Mouse (Mus musculus) thymus, adult 18-20 months (tissue): Measurements from ENCODE around the gene Vav3.

Source experiments
- DNase-seq, 2 experiments: peaks; one replicate each; pipeline ENCODE4 v3.0.0; 2022; ENCODE audit warnings: mixed read lengths in 2 of 2

Vav3 gene

DNA sequence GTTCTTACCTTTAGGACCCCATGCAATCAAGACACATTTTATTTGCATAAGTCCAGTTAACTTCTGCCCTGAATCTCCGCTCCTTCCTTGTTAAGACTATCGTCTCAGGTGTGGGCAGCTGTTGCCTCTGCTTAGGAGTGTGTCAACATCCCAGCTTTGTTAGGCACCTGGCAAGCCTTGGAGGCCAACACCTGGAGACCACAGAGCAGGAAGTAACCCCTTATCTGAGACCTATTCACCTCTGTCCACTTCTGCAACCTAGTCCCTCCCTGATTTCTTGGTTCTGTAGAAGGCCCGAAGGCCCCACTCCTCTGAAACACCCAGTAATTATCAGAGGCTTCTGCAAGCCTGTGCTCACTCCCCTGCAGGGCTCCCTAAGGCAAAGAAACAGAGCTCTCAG, 255.6 kb downstream of the Vav3 start:
- DNase-seq, result no peak

DNA sequence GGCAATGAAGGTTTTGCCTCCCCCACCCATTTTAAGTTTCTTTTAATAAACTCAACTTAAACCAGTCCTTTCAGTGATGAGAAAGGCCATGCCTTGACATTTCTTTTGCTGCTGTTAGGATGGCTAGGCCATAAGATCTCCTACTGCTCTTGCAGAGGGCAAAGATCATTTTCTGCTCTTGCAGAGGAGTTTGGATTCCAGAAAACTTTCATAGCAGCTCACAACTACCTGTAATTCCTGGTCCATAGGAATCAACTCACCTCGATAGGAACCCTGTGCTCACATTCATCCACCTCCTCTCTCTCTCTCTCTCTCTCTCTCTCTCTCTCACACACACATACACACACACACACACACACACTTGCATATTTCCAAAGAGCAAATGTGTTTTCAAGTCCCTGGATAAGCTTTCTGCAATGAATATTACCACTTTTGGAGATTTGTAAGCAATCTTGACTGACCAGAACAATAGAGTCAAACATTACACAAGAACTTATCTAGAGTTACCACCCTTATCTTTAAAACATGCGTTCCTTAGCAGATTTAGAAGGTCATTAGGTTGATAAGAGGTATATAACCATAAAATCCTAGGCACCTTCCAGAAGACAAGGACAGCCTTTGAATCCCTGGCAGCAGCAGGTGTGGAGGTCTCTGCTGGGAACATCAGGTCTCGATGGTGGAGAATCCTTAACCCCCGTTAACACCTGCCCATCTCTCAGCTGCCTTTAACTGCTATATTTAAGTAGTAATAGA, 260.4 kb downstream of the Vav3 start:
- no peak for DNase-seq

DNA sequence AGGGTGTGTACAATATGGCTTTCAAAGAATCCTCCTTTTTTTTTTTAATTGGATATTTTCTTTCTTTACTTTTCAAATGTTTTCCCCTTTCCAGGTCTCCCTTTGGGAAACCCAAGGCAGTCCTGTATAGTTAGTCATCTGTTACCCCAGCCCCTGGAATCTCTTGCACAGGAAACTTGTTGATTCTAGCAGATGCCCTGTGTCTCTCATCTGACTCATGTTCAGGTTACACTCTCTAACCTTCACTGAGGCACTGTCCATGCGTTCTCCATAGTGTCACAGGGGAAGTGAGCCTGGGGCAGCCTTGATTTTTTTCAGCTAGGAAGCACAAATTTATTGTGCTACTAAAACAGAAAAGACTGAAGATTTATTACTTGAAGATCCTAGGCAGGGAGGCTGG, 262.3 kb downstream of the Vav3 start:
- DNase-seq, result no peak

DNA sequence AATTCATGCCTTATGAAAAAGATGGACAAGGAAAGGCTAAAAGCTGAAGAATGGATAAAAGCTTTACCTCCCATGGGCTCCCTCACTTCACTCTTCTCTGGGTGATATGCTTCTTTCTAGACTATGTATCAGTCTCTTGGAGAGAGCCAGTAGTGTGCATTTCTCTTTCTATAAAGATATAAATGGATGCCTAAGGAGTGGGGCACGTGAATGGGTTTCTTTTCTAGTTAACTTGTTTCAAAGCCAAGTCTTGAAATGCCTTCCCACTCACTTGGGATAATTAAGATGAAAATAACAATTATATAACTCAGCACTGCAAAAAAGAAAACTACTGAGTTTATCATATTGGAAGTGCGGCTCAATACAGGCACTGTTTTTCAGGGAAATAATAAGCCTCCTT, 265.7 kb downstream of the Vav3 start:
- no peak for DNase-seq

DNA sequence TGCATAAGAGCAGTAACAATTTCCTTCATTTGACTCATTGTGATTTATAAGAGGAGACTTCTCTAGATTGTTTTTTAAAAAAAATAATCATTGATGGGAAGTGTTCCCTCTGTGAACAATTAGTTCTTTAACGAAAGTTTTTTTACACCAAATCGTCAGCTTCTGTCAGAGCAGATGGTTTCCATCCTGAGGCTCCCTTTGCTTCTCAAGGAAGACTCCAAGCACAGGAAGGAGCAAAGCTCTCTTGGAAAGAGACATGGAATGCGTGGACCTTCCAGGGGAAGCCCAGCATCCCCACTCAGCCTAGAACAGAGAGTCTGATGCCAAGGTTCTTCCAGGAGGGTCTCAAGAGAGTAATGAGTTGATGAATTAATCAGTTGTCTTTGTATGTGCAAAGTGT, 281.3 kb downstream of the Vav3 start:
- no peak for DNase-seq

DNA sequence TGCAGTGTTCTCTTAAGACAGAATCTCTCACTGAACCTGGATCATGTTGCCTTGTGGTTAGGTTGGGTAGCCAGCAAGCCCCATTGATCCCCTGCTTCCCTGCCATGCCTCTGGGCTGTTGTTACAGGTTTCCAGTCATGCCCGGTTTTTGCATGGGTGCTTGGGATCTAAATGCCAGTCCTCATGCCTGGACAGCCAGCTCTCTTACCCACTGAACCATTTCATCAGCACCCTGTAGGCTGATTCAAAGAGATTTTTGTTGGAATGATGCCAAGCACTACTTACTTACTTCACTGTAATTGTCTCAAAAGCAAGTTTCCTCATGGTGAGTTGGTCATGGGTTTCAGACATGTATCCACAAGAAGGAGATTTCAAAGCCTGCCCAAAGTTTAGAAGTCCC, 281.9 kb downstream of the Vav3 start:
- DNase-seq, result no peak

DNA sequence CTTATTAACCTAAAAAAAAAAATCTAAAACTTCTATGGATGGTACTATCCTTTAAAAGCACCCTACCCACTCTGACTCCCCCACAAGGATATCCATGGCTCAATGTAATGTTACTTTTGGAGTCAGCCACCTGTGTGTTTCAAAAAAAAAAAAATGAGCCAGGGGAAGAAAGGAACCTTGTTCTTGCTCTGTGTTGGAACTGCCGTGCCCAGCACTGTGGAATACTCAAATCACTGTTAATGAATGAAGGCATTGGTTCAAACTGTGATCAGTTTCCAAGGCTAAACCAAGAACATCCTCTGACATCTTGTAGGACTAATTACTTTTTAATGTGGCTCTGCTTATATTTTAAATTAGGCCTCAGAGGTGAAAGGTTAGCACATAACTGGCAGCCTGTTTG, 282.4 kb downstream of the Vav3 start:
- no peak for DNase-seq

DNA sequence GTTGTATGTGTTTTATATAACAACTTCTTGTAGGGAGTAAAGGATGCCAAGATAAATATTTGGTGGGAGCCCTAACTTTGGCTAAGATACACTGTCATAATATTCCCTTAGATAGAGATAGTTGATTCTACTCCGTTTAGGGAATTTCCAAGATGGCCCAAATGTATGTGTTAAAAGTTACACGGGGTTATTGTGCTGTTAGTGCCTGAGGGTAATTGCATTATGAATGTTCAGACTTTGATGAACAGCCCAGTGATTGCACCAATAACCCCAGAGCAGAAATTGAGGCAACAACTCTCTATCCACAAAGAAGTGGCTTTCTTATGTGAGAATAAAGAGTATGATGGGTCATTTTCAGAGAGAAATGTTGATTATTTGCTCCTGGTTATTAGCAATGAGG, 283.3 kb downstream of the Vav3 start:
- DNase-seq, result no peak

DNA sequence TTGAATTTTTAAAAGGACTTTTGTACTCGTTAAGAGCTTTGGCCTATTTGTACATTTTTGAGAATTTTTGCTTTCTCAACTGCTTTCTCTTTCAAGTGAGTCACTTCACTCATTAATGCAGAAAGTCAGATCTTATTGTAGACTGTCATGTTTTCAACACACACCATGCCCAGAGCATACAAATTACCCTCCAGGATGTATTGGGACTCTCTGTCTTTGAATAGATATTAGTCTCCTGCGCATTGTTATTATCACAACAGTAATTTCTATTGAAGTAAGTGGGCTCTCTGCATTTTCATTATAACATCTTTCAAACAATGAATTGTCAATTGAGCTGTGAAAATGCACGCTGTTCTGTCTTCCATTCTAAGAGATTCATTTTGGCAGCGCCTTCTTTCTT, 295.6 kb downstream of the Vav3 start:
- no peak for DNase-seq

DNA sequence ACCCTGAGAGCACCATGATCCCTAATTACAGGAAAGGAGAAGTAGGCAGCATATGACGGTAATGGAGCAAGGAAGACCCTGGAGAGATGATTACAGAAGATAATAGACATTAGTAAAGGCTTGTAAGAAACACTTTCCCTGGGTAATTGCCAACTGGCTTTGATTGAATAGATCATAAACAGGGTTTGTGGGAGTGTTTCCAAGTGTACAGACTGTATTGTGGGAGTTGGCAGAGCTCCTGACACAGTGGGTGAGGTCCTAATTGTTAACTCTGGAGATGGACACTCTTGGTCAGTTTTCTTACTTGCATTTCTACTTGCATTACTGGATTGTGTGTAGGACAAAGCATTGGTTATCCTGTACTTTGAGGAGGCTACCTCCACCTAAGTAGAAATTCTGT, 298.9 kb downstream of the Vav3 start:
- no peak for DNase-seq

DNA sequence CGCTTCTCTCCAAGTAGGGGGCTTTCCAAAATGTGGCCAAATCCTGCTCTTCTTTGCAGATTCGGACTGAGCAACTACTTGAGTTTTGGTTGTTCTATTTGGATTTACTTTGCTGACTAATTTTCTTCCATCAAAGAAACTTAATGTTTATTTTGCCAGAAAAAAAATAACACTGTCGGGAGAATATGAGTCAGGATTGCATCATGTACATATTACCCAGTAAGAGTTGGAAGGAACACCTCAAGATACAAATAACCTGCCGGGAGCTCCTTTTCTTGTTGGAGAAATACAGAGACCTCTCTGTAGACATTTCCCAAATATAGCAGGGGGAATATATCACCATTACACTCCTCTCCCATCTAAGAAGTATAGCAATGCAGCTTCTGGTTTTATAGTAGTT, 300.3 kb downstream of the Vav3 start:
- no peak for DNase-seq

DNA sequence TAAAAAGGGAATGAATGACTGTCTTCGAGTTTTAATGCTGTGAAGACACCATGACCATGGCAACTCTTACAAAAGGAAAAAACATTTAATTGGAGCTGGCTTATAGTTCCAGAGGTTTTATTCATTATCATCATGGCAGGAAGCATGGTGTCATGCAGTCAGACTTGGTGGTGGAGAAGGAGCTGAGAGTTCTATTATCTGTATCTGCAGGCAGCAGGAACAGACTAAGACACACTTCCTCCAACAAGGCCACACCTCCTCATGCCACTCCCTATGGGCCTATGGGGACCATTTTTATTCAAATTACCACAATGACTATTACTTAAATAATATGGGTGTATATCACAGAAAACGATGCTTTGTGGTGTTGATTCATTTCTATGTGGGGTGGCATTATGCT, 307.8 kb downstream of the Vav3 start:
- DNase-seq, result no peak

DNA sequence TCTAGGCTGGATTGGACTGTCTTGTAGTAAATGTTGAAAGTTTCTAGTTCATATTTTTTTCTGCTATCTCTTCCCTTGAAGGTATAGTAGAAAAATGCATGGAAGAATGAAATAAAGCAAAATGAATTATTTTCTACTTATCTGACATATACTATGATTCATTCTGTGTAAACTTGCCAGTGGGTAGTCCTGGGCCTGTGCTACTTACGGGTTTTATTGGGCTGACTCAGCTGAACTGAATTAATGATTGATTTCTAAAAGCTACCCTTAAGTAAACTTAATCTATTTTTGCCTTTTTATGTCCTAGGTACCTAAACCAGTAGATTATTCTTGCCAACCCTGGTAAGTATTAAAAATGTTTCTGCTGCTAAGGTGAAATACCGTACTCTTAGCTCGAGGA, 311.0 kb downstream of the Vav3 start:
- no peak for DNase-seq

DNA sequence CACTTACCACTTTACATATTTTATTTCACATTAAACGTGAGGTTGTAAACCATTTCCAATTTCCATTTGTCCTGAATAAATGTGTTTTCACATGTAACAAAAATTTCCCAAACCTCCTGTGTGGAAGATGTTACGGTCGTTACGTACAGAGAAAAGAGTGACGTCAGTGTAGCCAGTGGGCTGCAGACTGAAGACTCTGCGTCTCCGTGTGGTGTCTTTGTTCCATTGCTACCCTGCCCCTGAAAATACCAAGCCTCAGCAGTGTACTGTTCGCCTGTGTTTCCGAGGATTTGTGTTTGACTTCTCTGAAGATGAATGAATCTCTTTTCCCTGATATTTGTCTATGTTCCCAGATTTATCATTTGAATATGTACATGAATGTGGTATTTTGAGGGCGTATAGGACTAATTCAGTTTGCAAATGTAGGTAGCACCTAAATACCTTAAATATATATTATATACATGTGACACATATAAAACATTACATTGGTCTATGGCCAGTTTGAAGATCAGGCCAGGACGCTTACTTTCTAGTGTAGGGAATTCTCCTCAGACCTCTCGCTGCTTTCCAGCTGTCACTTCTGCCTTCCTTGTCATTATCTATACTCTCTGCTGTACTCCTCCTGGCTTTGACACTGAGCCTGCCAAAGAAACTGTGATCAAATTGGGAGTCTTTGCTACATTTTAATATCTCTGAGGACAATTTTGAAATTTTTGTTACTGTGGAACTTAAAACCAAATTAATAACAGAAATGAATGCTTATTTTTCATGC, 312.6 kb downstream of the Vav3 start:
- no peak for DNase-seq

DNA sequence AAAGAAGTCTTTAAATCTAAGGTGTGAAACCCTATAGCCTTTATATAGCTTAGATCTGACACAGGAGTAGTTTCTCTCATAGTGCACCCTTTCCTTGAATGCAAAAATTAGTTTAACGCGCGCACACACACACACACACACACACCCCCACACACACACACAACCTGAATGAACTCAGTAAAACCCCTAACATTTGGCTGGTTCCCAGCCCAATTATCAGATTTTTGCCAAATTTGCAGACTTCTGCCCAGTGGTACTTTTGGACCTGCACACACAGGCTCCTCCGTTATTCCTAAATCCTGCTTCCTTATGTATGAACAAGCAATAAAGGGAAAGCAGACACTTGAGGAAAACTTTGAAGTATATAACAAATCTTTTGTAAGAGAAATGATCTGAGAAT, 313.9 kb downstream of the Vav3 start:
- no peak for DNase-seq

DNA sequence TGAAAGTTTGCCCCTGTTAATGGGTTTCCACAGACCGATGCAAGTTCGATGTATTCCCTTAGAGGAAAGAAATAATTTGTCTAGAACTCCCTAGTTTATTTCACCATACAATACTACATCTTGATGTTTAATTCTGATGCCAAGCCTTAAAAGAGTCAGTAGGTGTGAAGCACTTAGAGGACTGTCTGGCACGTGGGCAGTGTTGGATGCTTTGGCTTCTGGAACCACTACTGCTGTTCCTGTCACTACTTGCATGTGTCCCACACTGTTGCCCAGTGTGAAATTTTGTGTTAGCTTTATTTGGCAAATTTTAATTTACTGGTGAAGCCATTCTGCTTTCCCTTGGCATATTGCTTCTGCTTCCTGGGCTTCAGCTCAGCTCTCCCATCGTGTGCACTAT, 331.3 kb downstream of the Vav3 start:
- no peak for DNase-seq

DNA sequence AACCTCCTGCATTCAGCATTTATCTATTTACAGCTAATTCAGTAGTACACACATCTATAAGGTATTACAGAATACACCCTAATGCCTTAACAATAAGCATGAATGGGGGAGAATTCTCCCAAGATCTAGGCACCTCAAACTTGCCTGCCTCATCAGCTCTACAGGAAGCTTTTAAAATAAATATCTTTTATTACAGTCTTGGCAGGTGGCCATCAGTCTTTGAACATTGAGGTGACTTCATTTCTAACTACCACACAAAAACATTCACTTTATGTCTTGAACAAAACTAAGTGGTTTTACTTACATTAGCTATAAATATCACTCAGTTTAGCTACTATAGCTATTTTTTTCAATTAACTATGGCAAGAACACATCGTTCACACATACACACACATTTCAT, 332.5 kb downstream of the Vav3 start:
- no peak for DNase-seq

DNA sequence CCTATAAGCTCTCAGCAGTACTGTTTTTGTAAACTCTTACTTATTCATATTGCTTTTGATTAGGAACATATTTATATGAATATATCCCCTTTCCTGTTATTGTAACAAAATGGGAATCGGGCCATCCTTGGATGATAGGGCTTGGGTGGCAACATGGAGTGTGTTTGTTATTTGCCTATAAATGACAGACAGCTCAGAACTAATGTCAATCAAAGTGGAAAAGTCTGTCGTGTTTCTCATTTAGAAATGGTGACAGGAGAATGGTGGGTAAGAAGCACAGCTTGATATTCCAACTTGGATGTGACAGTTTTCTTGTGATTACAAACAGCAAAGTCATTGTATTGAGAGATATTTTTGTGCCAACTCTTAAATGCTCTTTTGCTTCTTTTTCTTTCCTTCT, 339.8 kb downstream of the Vav3 start:
- DNase-seq, result no peak

DNA sequence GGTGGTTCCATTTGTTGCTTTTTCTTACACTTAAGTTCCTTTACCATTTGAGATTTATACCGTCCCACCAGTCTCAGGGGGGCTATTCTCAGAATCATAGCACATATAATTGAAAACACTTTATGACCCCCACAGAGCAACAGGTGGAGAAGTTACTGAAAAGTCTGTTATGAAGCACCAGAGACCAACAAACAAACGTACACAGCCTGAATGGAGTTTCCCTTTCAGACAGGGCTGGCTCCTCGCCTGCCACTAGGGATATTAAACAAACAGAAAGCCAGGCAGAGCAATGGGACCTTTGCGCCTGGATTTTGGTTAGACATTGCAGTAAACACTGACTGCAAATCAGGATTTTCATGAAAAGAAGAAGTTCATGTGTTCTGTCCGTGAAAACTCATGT, 341.4 kb downstream of the Vav3 start:
- no peak for DNase-seq

DNA sequence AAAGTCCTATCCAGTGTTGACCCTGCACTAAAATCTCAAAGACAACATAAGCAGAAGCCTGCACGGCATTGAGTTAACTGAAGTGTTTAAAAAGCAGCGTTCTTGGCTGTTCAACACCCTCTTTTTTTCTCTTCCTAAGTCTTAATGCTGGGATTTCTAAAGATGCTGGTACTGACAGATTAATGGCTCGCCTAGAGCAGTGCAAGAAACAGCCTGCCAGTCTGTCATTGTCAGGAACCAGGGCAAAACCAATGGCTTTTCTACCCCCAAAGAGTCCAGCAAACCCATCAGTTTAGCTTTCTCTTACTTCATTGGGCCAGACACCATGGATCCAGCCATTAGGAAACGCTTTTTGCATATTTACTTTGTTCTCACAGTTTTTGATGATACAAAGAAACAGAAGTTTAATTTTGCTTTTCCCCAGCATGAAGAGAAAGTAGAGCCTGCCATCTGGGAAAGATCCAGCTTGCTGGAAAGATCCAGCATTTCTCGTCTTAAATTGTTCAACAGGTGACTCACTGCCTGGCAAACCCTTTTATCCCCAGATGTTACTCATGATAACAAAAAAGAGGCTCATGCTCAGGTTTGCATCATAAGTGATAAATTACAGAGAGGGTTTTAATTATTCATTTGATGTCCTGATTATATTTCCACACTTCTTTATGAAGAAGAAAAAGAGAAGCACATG, 343.3 kb downstream of the Vav3 start:
- no peak for DNase-seq

DNA sequence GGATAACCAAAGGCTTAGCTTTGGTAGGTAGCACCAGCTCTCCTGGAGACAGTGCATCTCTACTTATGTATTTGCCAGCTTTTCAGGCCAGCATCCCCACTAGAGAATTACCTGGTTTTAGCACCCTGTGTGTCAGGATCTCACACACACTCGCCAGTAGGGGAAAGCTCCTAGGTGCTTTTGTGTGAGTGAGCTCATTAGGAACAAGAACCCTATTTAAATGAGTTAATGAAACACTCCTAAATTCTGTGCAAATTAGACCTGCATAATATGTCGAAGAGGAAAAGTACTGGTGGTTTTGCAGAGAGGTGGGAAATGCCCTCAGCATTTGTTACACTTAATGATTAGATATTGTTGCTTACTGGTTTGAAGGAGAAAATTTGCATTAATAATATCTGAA, 350.1 kb downstream of the Vav3 start:
- DNase-seq, result no peak

DNA sequence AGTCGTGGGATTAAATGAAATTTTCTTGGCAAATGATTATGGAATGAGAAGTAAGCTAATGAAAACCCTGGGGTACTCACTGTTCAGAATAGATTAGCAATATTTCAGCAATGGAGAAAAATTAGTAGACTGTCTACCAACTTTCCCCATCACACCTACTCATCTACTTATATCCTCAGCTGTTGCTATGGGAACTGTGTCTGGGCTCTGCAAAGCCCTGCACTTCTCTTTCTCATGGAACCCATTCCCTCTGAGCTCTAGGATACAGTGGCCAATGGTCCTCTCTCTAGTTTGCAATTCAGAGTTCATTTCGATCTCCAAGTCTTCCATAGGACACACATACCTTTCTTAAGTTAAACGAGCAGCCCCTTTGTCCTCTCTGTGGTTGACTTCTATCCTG, 352.2 kb downstream of the Vav3 start:
- DNase-seq, result no peak

DNA sequence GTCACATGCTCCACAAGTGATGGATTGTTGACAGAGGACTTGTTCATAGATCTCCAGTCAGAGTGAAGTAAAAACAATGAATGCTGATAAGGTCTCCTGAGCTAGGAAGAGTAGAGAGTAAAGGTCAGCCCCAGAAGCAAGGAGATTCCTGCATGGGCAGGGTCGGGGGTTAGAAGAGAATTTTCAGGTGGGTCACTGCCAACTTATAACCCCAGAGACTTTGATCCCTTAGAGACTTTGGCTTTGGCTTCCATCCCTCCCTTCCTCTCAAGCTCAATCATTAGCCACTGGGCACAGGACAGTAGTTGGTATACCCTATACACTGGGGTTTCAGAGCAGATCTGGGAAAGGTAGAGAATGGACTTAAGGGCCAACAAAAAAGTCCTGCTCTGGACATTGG, 360.8 kb downstream of the Vav3 start:
- DNase-seq, result no peak

DNA sequence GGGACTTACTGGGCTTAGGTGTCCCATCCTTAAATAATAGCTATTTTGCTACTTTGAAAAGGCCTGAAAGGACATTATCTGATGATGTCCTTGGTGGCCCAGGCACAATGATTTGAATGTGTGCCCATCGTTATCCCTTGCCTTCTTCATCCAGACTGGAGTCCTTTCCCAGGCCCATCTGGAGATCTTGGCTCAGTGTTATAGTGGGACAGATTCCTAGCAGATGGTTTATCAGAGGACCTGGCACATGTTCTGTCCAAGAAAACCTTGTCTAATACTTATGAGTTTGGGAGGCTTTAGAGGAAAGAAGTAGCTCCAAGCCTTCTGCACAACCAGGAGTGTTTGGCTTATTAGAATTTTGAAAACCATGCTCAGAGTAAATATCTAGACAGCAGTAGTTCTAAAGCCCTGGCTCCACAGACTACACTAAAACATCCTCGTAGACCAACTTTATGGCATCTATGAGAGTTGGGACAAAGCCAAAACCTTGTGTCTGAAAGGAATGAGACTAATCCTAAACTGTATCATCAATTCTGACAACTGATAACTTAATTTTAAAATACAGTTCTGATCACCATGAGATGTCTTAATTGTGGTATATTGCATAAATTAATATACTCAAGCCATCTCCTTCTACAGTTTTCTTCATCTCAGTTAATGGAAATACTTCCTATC, 367.5 kb downstream of the Vav3 start:
- DNase-seq, result no peak
